Mouse (Mus musculus) kidney, embryonic 15.5 days (tissue): ENCODE measurements around the gene Rpl37. TPM values are rescaled to one million over a fixed set of nuclear protein-coding genes. Genes with fewer than 3 reads are reported as not detected.

Experiments used
- ATAC-seq: fragments of 200-750 bp; cut with Nextera tagmentation; replicated peaks from 2 replicates; pipeline ENCODE4 v1.8.0; 2017; ENCODE audit warnings: moderate TSS enrichment; ENCODE audit not compliant: low FRiP score
- H3K27ac ChIP-seq: fragments of 300-500 bp; sonication (generic); 2 replicates; pipeline ENCODE4 v1.5.1; 2015; ENCODE audit warnings: mild to moderate bottlenecking, inconsistent platforms
- H3K27me3 ChIP-seq: fragments of 300-500 bp; sonication (generic); 2 replicates; pipeline ENCODE4 v1.6.1; 2015; ENCODE audit warnings: inconsistent platforms
- H3K36me3 ChIP-seq: fragments of 300-500 bp; sonication (generic); 2 replicates; pipeline ENCODE4 v1.6.1; 2015; ENCODE audit warnings: inconsistent platforms
- H3K4me1 ChIP-seq: fragments of 300-500 bp; sonication (generic); 2 replicates; pipeline ENCODE4 v1.6.1; 2015; ENCODE audit warnings: inconsistent platforms
- H3K4me2 ChIP-seq: fragments of 300-500 bp; sonication (generic); 2 replicates; pipeline ENCODE4 v1.6.1; 2015; ENCODE audit warnings: moderate library complexity, mild to moderate bottlenecking, inconsistent platforms
- H3K4me3 ChIP-seq: fragments of 300-500 bp; sonication (generic); replicated peaks from 2 replicates; pipeline ENCODE4 v1.5.1; 2015; ENCODE audit warnings: mild to moderate bottlenecking, inconsistent platforms
- H3K9ac ChIP-seq: fragments of 300-500 bp; sonication (generic); 2 replicates; pipeline ENCODE4 v1.6.1; 2015; ENCODE audit warnings: mild to moderate bottlenecking, inconsistent platforms
- H3K9me3 ChIP-seq: fragments of 300-500 bp; sonication (generic); replicated peaks from 2 replicates; pipeline ENCODE4 v1.6.1; 2016; ENCODE audit warnings: inconsistent platforms
- WGBS: fragments of 180-500 bp; shearing (Covaris S2); methylation state at CpG from one replicate; pipeline ENCODE4 v1.1.7; 2015; ENCODE audit warnings: mixed read lengths; 5-methylcytosine and 5-hydroxymethylcytosine counted together
- polyA plus RNA-seq: library from polyadenylated mRNA; unstranded; fragments of >200 nt; fragmentation: Nextera tagmentation; extraction: Ambion mirVana; gene quantifications from 2 replicates; pipeline ENCODE4 v1.2.1, GENCODE M21; 2015

The Rpl37 gene
- polyA plus RNA-seq: 602 and 688 TPM in 2 replicates

DNA sequence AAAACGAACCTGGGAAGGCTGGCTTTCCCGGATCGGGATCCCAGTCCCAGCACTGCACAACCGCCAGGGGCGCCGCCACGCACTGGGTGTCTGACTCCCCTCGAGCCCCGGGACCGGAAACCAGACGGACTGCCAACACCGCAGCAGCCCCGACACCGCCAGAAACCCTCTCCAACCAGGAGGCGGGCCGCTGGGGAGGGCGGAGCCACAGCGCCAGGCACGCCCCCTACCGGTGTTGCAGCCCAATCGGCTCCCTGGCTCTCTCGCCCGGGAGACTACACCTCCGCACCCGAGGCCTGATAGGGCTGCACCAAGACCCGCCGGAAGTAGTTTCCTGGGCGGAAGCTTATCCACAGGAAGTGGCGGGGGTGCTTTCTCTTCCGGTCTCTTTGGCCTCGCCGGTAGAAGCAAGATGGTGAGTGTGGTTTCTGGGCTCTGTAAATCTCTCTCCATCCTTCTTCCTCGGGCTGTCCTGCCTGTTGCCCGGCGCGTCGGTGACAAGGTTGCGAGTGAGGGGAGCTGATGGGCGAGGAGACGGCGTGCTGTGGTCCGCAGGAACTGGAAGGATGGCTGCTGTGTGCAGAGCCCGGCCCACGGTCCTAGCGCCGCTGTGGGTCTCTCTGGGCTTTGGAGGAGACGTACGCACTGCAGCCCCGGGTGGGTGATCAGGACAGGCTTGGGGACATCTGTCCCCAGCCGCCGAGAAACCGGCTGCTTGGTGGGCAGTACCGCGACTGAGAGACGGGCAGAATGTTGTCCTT, at the start of gene Rpl37:
TSS of gene Rpl37 (plus strand) at position 376 of the 761 bp plus-strand sequence.
- H3K9me3 ChIP-seq: no peaks in the 10 kb centered on the region
- peaks cover 28% of the 10 kb centered on the region for H3K4me1 ChIP-seq
- H3K4me3 ChIP-seq: peak within 1 kb of the TSS; percentile 90
- H3K27ac ChIP-seq: peak within 1 kb of the TSS; percentile 94
- under 1% methylated on average over 55 of the region's 55 CpGs for WGBS
- peaks cover 42% of the 10 kb centered on the region for H3K36me3 ChIP-seq
- H3K4me2 ChIP-seq: peak within 1 kb of the TSS; percentile 75
- peak within 1 kb of the TSS; percentile 93 for H3K9ac ChIP-seq
- no peaks in the 10 kb centered on the region for H3K27me3 ChIP-seq
- ATAC-seq: peak; percentile 99

DNA sequence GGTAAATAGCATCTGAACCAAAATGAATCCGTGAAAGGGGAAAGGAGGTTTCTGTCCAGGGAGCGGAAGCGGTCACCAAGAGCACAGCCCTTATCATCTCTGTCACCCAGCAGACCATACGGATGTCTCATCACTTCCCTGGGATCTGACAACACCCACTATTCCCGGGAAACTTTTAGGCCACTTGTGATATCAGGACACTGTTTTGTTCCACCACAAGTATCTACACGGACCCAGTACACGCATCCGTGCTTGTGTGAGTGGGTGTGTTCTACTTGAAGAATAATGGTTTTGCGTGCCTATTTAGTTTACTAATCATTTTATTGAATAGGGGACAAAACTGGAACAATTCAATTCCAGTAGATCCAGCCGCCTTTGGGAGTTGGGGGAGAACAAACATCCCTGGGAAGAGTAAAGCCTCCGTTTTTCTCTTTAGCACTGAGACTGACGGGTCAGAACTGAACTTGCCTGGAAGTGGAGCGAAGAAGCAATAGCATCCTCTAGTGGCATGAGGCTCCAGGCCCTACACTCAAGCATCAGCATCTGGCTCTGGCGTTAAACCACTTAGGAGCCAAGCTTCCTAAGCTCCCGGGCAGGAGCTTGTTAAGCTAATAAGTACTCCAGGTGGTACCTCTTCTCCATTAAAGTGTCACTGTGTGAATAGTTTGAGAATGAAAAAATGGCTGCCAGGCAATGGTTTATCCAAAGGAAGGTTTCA, 47.5 kb upstream of the Rpl37 start:
- no peaks in the 10 kb centered on the region for H3K36me3 ChIP-seq
- no peak overlapping the region for H3K27ac ChIP-seq
- 60% methylated on average over 15 of the region's 15 CpGs for WGBS
- no peak overlapping the region for H3K9ac ChIP-seq
- ATAC-seq: peak; percentile 54; the same call in 1 of the 2 replicates
- H3K9me3 ChIP-seq: no peaks in the 10 kb centered on the region
- H3K4me1 ChIP-seq: no peaks in the 10 kb centered on the region
- H3K4me2 ChIP-seq: no peak overlapping the region
- H3K4me3 ChIP-seq: no peak overlapping the region
- H3K27me3 ChIP-seq: no peaks in the 10 kb centered on the region

DNA sequence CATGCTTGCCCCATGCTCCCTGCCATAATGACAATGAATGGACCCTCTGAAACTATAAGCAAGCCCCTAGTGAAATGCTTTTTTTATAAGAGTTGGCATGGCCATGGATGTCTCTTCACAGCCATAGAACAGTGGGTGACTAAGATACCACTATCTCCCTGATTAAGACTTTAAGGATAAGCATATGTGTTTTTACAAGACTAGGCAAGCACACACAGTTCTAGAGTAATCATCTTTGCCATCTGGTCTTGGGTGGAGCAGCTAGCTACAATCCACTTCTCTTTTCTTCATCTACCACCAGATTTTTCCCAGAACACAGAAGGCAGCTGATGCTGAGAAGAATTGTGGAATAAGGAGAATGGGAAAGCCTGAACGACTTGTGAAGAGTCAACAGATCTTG, 35.2 kb upstream of the Rpl37 start:
- Histone ChIP-seq H3K27ac (no peak overlapping the region), H3K9ac (no peak overlapping the region), H3K4me1 (no peaks in the 10 kb centered on the region), H3K4me2 (no peak overlapping the region), H3K36me3 (no peaks in the 10 kb centered on the region), H3K9me3 (no peaks in the 10 kb centered on the region), H3K4me3 (no peak overlapping the region), H3K27me3 (no peaks in the 10 kb centered on the region)
- WGBS: 74% methylated on average over 1 of the region's 1 CpGs
- no peak for ATAC-seq

DNA sequence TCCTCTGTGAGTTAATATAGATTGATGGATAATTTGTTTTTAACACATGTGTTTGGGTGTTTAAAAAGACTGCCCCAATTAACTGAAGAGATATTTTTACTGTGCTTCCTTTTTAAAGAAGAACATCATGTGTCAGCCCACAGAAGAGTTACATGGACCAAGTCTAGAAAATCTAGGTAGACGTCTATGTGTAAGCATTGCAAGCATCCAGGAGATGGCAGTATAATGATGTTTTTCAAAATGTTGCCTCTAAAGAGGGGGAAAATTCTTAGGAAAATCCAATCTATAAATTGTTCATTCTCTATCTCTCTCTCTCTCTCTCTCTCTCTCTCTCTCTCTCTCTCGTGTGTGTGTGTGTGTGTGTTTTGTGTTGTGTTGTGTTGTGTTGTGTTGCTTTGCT, 30.3 kb upstream of the Rpl37 start:
- H3K4me1 ChIP-seq: no peaks in the 10 kb centered on the region
- no peak overlapping the region for H3K4me2 ChIP-seq
- no peaks in the 10 kb centered on the region for H3K36me3 ChIP-seq
- no peak overlapping the region for H3K27ac ChIP-seq
- no peak for ATAC-seq
- H3K4me3 ChIP-seq: no peak overlapping the region
- H3K9me3 ChIP-seq: no peaks in the 10 kb centered on the region
- no peaks in the 10 kb centered on the region for H3K27me3 ChIP-seq
- H3K9ac ChIP-seq: no peak overlapping the region
- WGBS: 27% methylated on average over 2 of the region's 2 CpGs

DNA sequence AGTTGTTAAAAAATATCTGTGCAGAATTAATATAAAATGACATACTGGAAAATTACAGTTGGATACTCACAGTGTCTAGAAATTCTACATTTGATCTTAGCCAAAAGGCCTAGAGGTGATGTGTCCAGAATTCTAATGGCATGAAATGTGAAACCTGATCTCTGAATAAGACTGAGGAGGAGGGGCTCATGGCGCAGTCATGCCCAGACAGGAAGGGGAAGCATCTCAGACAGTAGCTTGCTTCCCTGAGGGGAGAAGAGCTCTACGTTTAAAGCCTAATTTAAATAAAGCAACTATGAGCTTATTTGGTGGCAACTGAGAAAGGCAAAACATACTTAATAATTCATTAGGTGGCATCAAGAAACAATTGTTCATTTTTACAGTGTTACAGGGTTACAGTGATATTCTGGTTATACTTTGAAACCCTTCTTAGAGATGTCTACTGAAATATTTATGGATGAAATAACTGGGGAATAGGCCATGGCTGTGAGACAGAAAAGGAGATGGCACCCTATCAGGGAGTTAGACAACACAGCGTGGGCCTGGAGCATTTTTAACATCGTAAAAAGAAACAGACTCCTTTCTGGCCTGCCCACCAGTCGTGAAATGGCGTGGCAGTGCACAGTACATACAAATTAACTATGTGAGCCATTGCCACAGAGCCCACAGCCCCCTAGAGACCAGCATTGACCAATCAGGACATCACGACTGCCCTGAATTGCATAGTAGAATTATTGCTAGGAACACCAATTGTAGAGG, 27.4 kb upstream of the Rpl37 start:
- H3K9me3 ChIP-seq: no peaks in the 10 kb centered on the region
- WGBS: 59% methylated on average over 7 of the region's 7 CpGs
- H3K27me3 ChIP-seq: no peaks in the 10 kb centered on the region
- H3K4me2 ChIP-seq: no peak overlapping the region
- no peaks in the 10 kb centered on the region for H3K36me3 ChIP-seq
- no peak overlapping the region for H3K9ac ChIP-seq
- ATAC-seq: 0 out of 2 replicates have a peak, but pooled peaks have one; percentile 18
- H3K4me1 ChIP-seq: no peaks in the 10 kb centered on the region
- no peak overlapping the region for H3K27ac ChIP-seq
- H3K4me3 ChIP-seq: no peak overlapping the region

DNA sequence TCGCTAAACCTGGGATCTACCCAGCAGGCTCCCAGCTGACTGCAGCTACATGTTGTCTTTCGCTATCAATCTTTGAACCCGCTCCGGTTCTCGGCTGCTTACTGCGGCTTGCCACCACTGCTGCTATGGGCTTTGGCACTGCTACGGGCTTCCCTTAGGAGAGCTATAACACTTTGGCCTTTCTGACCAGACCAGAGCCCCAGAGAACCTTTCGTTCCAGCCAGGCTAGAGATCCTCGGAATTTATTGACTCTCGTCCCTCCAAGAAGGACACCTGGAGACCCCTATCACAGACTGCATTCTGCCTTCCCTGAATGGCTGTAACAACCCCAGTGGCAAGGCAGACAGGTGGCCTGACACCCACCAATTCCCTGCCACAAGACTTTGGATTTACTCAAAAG, 26.3 kb upstream of the Rpl37 start:
- WGBS: 87% methylated on average over 10 of the region's 10 CpGs
- no peak for ATAC-seq
- no peak overlapping the region for H3K4me2 ChIP-seq
- no peaks in the 10 kb centered on the region for H3K4me1 ChIP-seq
- no peak overlapping the region for H3K4me3 ChIP-seq
- H3K27ac ChIP-seq: no peak overlapping the region
- H3K9me3 ChIP-seq: no peaks in the 10 kb centered on the region
- no peaks in the 10 kb centered on the region for H3K36me3 ChIP-seq
- no peaks in the 10 kb centered on the region for H3K27me3 ChIP-seq
- no peak overlapping the region for H3K9ac ChIP-seq

DNA sequence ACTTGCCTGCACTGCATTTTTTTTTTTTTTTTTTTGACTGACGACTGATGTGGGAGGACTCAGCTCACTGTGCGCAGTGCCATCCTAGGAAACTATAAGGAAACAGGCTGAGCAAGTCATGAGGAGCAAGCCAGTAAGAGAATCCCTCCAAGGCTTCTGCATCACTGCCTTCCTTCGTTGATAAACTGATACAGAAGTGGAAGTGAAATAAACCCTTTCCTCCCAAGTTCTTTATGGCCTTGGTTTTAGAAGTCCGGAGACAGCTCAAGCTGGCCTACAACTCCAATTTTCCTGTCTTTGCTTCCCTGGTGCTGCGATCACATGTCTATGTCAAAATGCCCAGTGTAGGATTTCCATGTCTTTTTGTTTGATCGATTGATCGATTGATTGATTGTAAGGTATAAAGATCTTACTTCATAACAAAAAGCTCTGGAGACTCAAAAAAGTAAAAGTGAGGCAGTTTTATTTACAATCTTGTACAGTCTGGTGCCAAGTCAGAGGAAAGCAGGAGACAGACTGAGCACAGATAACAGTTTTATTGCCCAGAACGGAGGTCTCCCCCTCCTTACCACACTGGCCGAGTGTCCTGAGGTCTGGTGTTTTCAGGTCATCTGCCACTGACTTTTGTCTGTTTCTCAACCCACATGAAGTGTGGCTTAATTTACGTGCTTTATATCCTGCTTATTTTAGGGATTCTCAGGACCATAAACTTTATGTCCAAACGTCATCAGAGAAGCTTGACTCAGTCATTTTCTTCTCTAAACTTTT, 20.7 kb upstream of the Rpl37 start:
- Histone ChIP-seq H3K36me3 (no peaks in the 10 kb centered on the region), H3K9me3 (no peaks in the 10 kb centered on the region), H3K27ac (no peak overlapping the region), H3K9ac (no peak overlapping the region), H3K27me3 (peaks cover 11% of the 10 kb centered on the region; the same call in 1 of the 2 replicates), H3K4me3 (no peak overlapping the region), H3K4me2 (no peak overlapping the region), H3K4me1 (no peaks in the 10 kb centered on the region)
- ATAC-seq: peak; percentile 94
- WGBS: 43% methylated on average over 11 of the region's 11 CpGs

DNA sequence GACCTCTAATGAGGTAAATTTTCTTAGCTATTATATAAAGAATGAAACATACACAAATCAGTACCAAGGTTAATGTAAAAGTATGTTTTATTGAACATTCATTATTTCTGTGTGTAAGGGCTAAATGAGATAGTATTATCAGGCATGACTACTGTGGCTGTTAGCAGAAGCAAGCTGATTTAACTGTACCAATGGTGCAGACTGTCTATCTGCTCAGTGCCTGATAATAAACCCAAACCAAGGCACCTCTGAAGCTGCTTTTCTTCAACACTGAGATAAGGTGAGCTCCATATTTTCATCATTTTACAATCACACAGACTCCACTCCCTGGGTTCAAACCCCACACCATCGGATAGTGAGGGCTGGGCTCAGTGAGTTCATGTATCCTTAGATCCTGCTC, 19.1 kb upstream of the Rpl37 start:
- Histone ChIP-seq H3K36me3 (no peaks in the 10 kb centered on the region), H3K4me2 (no peak overlapping the region), H3K4me1 (no peaks in the 10 kb centered on the region), H3K4me3 (no peak overlapping the region), H3K9ac (no peak overlapping the region), H3K27me3 (peaks cover 15% of the 10 kb centered on the region; the same call in 1 of the 2 replicates), H3K9me3 (no peaks in the 10 kb centered on the region), H3K27ac (no peak overlapping the region)
- 98% methylated on average over 1 of the region's 1 CpGs for WGBS
- ATAC-seq: no peak

DNA sequence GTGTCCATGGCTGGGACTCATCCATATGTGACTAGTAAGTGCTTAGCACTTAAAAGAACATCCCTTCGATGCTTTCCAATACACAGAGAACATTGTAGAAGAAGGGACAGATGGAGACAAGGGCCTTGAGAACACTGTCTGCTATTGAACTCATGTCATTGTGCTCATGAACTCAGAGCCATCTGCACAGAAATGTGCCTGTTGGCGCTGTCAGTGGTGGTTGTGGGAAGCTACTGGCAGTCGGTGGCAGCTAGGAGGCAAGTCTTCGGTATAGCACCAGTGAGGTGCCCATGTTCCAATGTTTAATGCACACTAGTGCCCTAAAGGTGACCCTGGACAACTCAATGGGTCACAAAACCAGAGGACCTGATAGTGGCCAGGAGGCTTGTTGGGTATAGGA, 14.1 kb upstream of the Rpl37 start:
- 95% methylated on average over 4 of the region's 4 CpGs for WGBS
- ATAC-seq: no peak

DNA sequence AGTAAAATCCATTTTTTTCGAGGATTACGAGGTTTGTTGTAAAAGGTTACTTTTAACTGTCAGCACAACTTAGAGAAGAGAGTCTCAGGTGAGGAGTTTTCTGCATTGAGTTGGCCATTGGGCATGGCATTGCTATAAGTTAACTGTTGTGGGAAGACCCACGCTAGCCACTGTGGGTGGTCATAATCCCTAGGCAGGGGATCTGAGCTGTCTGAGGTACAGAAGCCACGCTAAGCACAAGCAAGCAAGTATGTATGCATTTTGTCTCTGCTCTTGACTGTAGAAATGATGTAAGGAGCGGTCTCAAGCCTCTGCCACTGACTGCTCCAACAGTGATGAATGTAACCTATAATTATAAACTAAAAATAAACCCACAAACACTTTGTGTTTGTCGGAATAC, 10.6 kb upstream of the Rpl37 start:
- no peak overlapping the region for H3K4me2 ChIP-seq
- 84% methylated on average over 6 of the region's 6 CpGs for WGBS
- no peaks in the 10 kb centered on the region for H3K9me3 ChIP-seq
- H3K4me3 ChIP-seq: no peak overlapping the region
- H3K4me1 ChIP-seq: no peaks in the 10 kb centered on the region
- H3K9ac ChIP-seq: no peak overlapping the region
- H3K27ac ChIP-seq: no peak overlapping the region
- peaks cover 7% of the 10 kb centered on the region; the same call in 1 of the 2 replicates for H3K27me3 ChIP-seq
- H3K36me3 ChIP-seq: no peaks in the 10 kb centered on the region
- no peak for ATAC-seq

More for the DNA sequence above, 14.1 kb upstream of the Rpl37 start:
- no peak overlapping the region for H3K9ac ChIP-seq
- no peak overlapping the region for H3K4me2 ChIP-seq
- H3K9me3 ChIP-seq: no peaks in the 10 kb centered on the region
- H3K27me3 ChIP-seq: peaks cover 18% of the 10 kb centered on the region; the same call in 1 of the 2 replicates
- no peak overlapping the region for H3K4me3 ChIP-seq
- H3K27ac ChIP-seq: no peak overlapping the region
- no peaks in the 10 kb centered on the region for H3K36me3 ChIP-seq
- H3K4me1 ChIP-seq: no peaks in the 10 kb centered on the region

DNA sequence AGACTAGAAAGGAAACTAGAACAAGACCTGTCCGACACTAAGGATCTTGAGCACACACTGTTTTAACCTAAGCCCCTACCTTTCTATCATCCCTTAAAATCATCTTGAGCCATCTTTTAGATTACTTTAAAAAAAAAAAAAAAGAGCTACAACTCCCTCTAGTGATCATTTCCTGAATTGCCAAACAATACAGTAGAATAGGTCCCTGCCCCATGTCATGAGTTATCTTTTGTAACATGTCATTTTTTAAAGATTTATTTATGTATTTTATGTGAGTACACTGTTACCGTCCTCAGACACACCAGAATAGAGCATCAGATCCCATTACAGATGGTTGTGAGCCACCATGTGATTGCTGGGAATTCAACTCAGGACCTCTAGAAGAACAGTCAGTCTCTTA, 10.2 kb upstream of the Rpl37 start:
- Histone ChIP-seq H3K9ac (no peak overlapping the region), H3K27ac (no peak overlapping the region), H3K4me3 (no peak overlapping the region), H3K9me3 (no peaks in the 10 kb centered on the region), H3K4me2 (no peak overlapping the region), H3K27me3 (0 out of 2 replicates have a peak, but pooled peaks cover 3% of the 10 kb centered on the region), H3K36me3 (no peaks in the 10 kb centered on the region), H3K4me1 (no peaks in the 10 kb centered on the region)
- WGBS: 49% methylated on average over 2 of the region's 2 CpGs
- 0 out of 2 replicates have a peak, but pooled peaks have one; percentile 43 for ATAC-seq
